Mouse (Mus musculus): ENCODE data around the gene Zar1l. TPM values are rescaled to one million over a fixed set of nuclear protein-coding genes. Genes with fewer than 3 reads are reported as not detected.
A peak's percentile ranks its signal among the peaks of the same experiment; 100 is the strongest.

Zar1l gene
- polyA plus RNA-seq (2015; fragmentation: Nextera tagmentation; extraction: Ambion mirVana), result not detected in 2 replicates

GRCm38 (mm10) chr5:150518064-150518463 is at the start of gene Zar1l:
TSS of gene Zar1l (minus strand) at chr5:150518164.
- H3K9ac ChIP-seq (replicated peaks), result no peak within 1 kb of the TSS
- no peaks in the 10 kb centered on the region for H3K36me3 ChIP-seq
- WGBS, result 38% methylated on average over 4 of the region's 4 CpGs
- H3K4me1 ChIP-seq, result peaks cover 7% of the 10 kb centered on the region
- H3K9me3 ChIP-seq, result no peaks in the 10 kb centered on the region
- ATAC-seq (replicated peaks), result no peak
- no peaks in the 10 kb centered on the region for H3K27me3 ChIP-seq
- H3K27ac ChIP-seq (replicated peaks), result no peak within 1 kb of the TSS
- no peak within 1 kb of the TSS for H3K4me3 ChIP-seq
- no peak within 1 kb of the TSS for H3K4me2 ChIP-seq (replicated peaks)

- Histone ChIP-seq H3K4me1 (no peaks in the 10 kb centered on the region), H3K36me3 (peaks cover 9% of the 10 kb centered on the region), H3K4me3 (no peak overlapping the region), H3K9ac (replicated peaks) (no peak overlapping the region), H3K27ac (replicated peaks) (no peak overlapping the region), H3K27me3 (no peaks in the 10 kb centered on the region), H3K9me3 (no peaks in the 10 kb centered on the region), H3K4me2 (replicated peaks) (no peak overlapping the region)
- WGBS, result 85% methylated on average over 5 of the region's 5 CpGs
- ATAC-seq (replicated peaks), result no peak
These were observed 49.0 kb upstream of the Zar1l start for GRCm38 (mm10) chr5:150566971-150567370.

GRCm38 (mm10) chr5:150566226-150566625 is 48.3 kb upstream of the Zar1l start:
- Histone ChIP-seq H3K4me1 (no peaks in the 10 kb centered on the region), H3K4me3 (no peak overlapping the region), H3K36me3 (peaks cover 9% of the 10 kb centered on the region), H3K4me2 (replicated peaks) (no peak overlapping the region), H3K9me3 (no peaks in the 10 kb centered on the region), H3K9ac (replicated peaks) (no peak overlapping the region), H3K27me3 (no peaks in the 10 kb centered on the region), H3K27ac (replicated peaks) (no peak overlapping the region)
- ATAC-seq (replicated peaks), result no peak
- 54% methylated on average over 3 of the region's 3 CpGs for WGBS

- no peaks in the 10 kb centered on the region for H3K27me3 ChIP-seq
- no peak overlapping the region for H3K4me3 ChIP-seq
- ATAC-seq (replicated peaks), result no peak
- no peak overlapping the region for H3K4me2 ChIP-seq (replicated peaks)
- no peaks in the 10 kb centered on the region for H3K9me3 ChIP-seq
- H3K9ac ChIP-seq (replicated peaks), result no peak overlapping the region
- peaks cover 14% of the 10 kb centered on the region for H3K36me3 ChIP-seq
- H3K4me1 ChIP-seq, result no peaks in the 10 kb centered on the region
- H3K27ac ChIP-seq (replicated peaks), result no peak overlapping the region
- 94% methylated on average over 6 of the region's 6 CpGs for WGBS
These were observed 46.5 kb upstream of the Zar1l start for GRCm38 (mm10) chr5:150564426-150564825.

GRCm38 (mm10) chr5:150561783-150562182 is 43.8 kb upstream of the Zar1l start:
- H3K9me3 ChIP-seq, result no peaks in the 10 kb centered on the region
- no peak for ATAC-seq (replicated peaks)
- H3K27me3 ChIP-seq, result no peaks in the 10 kb centered on the region
- H3K4me3 ChIP-seq, result no peak overlapping the region
- 89% methylated on average over 5 of the region's 5 CpGs for WGBS
- no peak overlapping the region for H3K9ac ChIP-seq (replicated peaks)
- H3K36me3 ChIP-seq, result peaks cover 18% of the 10 kb centered on the region
- no peak overlapping the region for H3K4me2 ChIP-seq (replicated peaks)
- H3K27ac ChIP-seq (replicated peaks), result no peak overlapping the region
- H3K4me1 ChIP-seq, result no peaks in the 10 kb centered on the region

GRCm38 (mm10) chr5:150561376-150561775 is 43.4 kb upstream of the Zar1l start:
- peaks cover 18% of the 10 kb centered on the region for H3K36me3 ChIP-seq
- H3K27me3 ChIP-seq, result no peaks in the 10 kb centered on the region
- no peak overlapping the region for H3K9ac ChIP-seq (replicated peaks)
- H3K4me1 ChIP-seq, result no peaks in the 10 kb centered on the region
- no peaks in the 10 kb centered on the region for H3K9me3 ChIP-seq
- H3K27ac ChIP-seq (replicated peaks), result no peak overlapping the region
- no peak overlapping the region for H3K4me3 ChIP-seq
- ATAC-seq (replicated peaks), result no peak
- H3K4me2 ChIP-seq (replicated peaks), result no peak overlapping the region

- Histone ChIP-seq H3K4me3 (no peak overlapping the region), H3K9me3 (no peaks in the 10 kb centered on the region), H3K4me2 (replicated peaks) (no peak overlapping the region), H3K27me3 (no peaks in the 10 kb centered on the region), H3K4me1 (no peaks in the 10 kb centered on the region), H3K27ac (replicated peaks) (no peak overlapping the region), H3K9ac (replicated peaks) (no peak overlapping the region), H3K36me3 (peaks cover 18% of the 10 kb centered on the region)
- no peak for ATAC-seq (replicated peaks)
- WGBS, result 95% methylated on average over 5 of the region's 5 CpGs
These were observed 42.9 kb upstream of the Zar1l start for GRCm38 (mm10) chr5:150560851-150561250.

GRCm38 (mm10) chr5:150559519-150560103 is 41.6 kb upstream of the Zar1l start:
- WGBS, result 96% methylated on average over 6 of the region's 6 CpGs
- Histone ChIP-seq H3K4me1 (no peaks in the 10 kb centered on the region), H3K9ac (replicated peaks) (no peak overlapping the region), H3K4me3 (no peak overlapping the region), H3K27me3 (no peaks in the 10 kb centered on the region), H3K4me2 (replicated peaks) (no peak overlapping the region), H3K27ac (replicated peaks) (no peak overlapping the region), H3K36me3 (peaks cover 18% of the 10 kb centered on the region), H3K9me3 (no peaks in the 10 kb centered on the region)
- no peak for ATAC-seq (replicated peaks)

- no peaks in the 10 kb centered on the region for H3K9me3 ChIP-seq
- no peaks in the 10 kb centered on the region for H3K4me1 ChIP-seq
- H3K4me3 ChIP-seq, result no peak overlapping the region
- H3K9ac ChIP-seq (replicated peaks), result no peak overlapping the region
- 35% methylated on average over 3 of the region's 3 CpGs for WGBS
- ATAC-seq (replicated peaks), result no peak
- H3K4me2 ChIP-seq (replicated peaks), result no peak overlapping the region
- no peaks in the 10 kb centered on the region for H3K27me3 ChIP-seq
- 0 out of 2 replicates have a peak overlapping the region, but pooled peaks have one; percentile 5 for H3K27ac ChIP-seq (replicated peaks)
- peaks cover 7% of the 10 kb centered on the region for H3K36me3 ChIP-seq
These were observed 33.7 kb upstream of the Zar1l start for GRCm38 (mm10) chr5:150551637-150552036.

- Histone ChIP-seq H3K4me2 (replicated peaks) (no peak overlapping the region), H3K4me1 (no peaks in the 10 kb centered on the region), H3K36me3 (peaks cover 20% of the 10 kb centered on the region), H3K9me3 (no peaks in the 10 kb centered on the region), H3K4me3 (no peak overlapping the region), H3K27me3 (no peaks in the 10 kb centered on the region), H3K9ac (replicated peaks) (no peak overlapping the region), H3K27ac (replicated peaks) (no peak overlapping the region)
- WGBS, result 92% methylated on average over 2 of the region's 2 CpGs
- no peak for ATAC-seq (replicated peaks)
These were observed 25.2 kb upstream of the Zar1l start for GRCm38 (mm10) chr5:150543184-150543583.

GRCm38 (mm10) chr5:150541302-150541701 is 23.3 kb upstream of the Zar1l start:
- no peak overlapping the region for H3K27ac ChIP-seq (replicated peaks)
- 100% methylated on average over 1 of the region's 1 CpGs for WGBS
- peaks cover 24% of the 10 kb centered on the region for H3K36me3 ChIP-seq
- H3K9me3 ChIP-seq, result no peaks in the 10 kb centered on the region
- no peaks in the 10 kb centered on the region for H3K4me1 ChIP-seq
- no peak overlapping the region for H3K4me2 ChIP-seq (replicated peaks)
- no peak for ATAC-seq (replicated peaks)
- no peaks in the 10 kb centered on the region for H3K27me3 ChIP-seq
- H3K9ac ChIP-seq (replicated peaks), result no peak overlapping the region
- H3K4me3 ChIP-seq, result no peak overlapping the region

- H3K27ac ChIP-seq (replicated peaks), result no peak overlapping the region
- H3K9me3 ChIP-seq, result no peaks in the 10 kb centered on the region
- no peaks in the 10 kb centered on the region for H3K36me3 ChIP-seq
- H3K27me3 ChIP-seq, result no peaks in the 10 kb centered on the region
- no peak overlapping the region for H3K4me3 ChIP-seq
- no peak overlapping the region for H3K9ac ChIP-seq (replicated peaks)
- no peak for ATAC-seq (replicated peaks)
- no peak overlapping the region for H3K4me2 ChIP-seq (replicated peaks)
- H3K4me1 ChIP-seq, result peaks cover 11% of the 10 kb centered on the region
- 84% methylated on average over 2 of the region's 2 CpGs for WGBS
These were observed 7.3 kb upstream of the Zar1l start for GRCm38 (mm10) chr5:150525239-150525638.

- H3K36me3 ChIP-seq, result no peaks in the 10 kb centered on the region
- peak overlapping the region; percentile 73 for H3K9ac ChIP-seq (replicated peaks)
- no peaks in the 10 kb centered on the region for H3K27me3 ChIP-seq
- no peaks in the 10 kb centered on the region for H3K9me3 ChIP-seq
- ATAC-seq (replicated peaks), result no peak
- H3K4me3 ChIP-seq, result peak overlapping the region; percentile 64
- H3K27ac ChIP-seq (replicated peaks), result peak overlapping the region; percentile 67; the same call in 1 of the 2 replicates
- 6% methylated on average over 11 of the region's 11 CpGs for WGBS
- peak overlapping the region; percentile 54 for H3K4me2 ChIP-seq (replicated peaks)
- peaks cover 11% of the 10 kb centered on the region for H3K4me1 ChIP-seq
These were observed 4.9 kb upstream of the Zar1l start for GRCm38 (mm10) chr5:150522867-150523234.
